Mouse (Mus musculus) colon, adult 2 months (tissue): ENCODE results near the gene Elovl2. TPM values are rescaled to one million over a fixed set of nuclear protein-coding genes. Genes with fewer than 3 reads are reported as not detected.

Source experiments
- polyA plus RNA-seq: library from polyadenylated mRNA; depleted of rRNA; stranded (reverse); fragments of >200 nt; gene quantifications from 2 replicates; pipeline ENCODE4 v1.2.3, GENCODE M21; 2012; rRNA removed

The Elovl2 gene
- 0.02 TPM in 1 of 2 replicates, not detected in the other for polyA plus RNA-seq

GRCm38 (mm10) chr13:41220304-41220834 lies at the start of gene Elovl2:
Gene Elovl2, minus strand, starts transcription at chr13:41220405.

DNA sequence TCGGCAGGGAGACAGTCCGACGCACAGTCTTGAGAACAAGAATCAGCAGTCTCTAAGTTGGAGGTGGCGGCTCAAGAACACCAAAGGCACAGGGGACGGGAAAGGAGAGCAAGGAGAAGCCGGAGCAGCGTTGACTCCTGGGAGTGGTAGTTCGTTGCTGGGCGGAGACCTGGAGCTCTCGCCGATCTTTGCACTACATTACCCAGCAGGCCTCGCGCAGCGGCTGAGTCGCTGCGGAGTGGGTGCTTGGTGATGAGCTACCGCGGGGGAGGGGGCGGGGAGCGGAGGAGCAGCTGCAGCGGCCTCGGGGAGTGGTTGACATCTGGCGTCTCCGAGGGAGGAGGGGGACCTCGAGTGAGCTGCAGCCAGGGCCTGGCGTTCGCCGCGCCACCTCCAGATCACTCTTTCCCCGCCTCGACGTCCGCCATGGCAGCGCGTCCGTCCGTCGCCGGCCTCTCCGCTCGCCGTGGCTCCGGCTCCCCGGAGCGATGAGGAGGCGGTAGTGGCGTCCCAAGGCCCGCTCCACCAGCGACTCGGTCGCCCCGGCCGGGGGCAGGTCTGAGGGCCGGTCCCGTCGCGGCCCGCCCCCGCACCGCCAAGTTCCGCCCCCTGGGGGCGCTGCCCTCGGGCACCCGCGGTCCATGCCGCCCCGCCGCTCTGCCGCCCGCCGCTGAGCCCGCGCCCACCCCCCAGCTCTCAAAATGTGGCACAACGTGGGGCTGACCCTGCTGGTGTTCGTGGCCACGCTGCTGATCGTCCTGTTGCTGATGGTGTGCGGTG lies 29.5 kb upstream of the Elovl2 start, which contains the start of gene Smim13:
TSS of gene Smim13 (plus strand) at position 307 of the 780 bp plus-strand sequence.

Other genes with a start within 250 kb of the Elovl2 start
- gene Pak1ip1, start 219.4 kb downstream of the Elovl2 start, polyA plus RNA-seq: 41.9 and 45.6 TPM in 2 replicates
- gene Tmem14c, start 204.1 kb downstream of the Elovl2 start, polyA plus RNA-seq: 90.8 and 126 TPM in 2 replicates
- 0.06 TPM in 1 of 2 replicates, not detected in the other for gene Mak, start 140.7 kb downstream of the Elovl2 start, polyA plus RNA-seq
- not detected in 2 replicates for gene Gcm2, start 109.4 kb downstream of the Elovl2 start, polyA plus RNA-seq
- gene Sycp2l, start 106.1 kb downstream of the Elovl2 start, polyA plus RNA-seq: not detected in 2 replicates
- gene Smim13, start 29.4 kb upstream of the Elovl2 start, polyA plus RNA-seq: 3.7 TPM in 2 replicates
- not detected in 2 replicates for gene Gm17364, start 53.6 kb upstream of the Elovl2 start, polyA plus RNA-seq